Mouse (Mus musculus): ENCODE results near the gene Pou6f1. TPM values are rescaled to one million over a fixed set of nuclear protein-coding genes. Genes with fewer than 3 reads are reported as not detected.
"Not testable (repeated sequence)": the region's sequence is repeated elsewhere in the genome, so short reads cannot be mapped to it uniquely, and the experiment has no call there.

Pou6f1 gene
- total RNA-seq, 4 experiments from 2014 or later, result 119 to 151 (median 133) TPM

GRCm38 (mm10) chr15:100619200-100619599 is 19.4 kb upstream of the Pou6f1 start:
- no peak for DNase-seq (ENCODE audit: low spot score in 2 of 2)

GRCm38 (mm10) chr15:100616221-100616620 is 16.4 kb upstream of the Pou6f1 start:
- no peak for DNase-seq (ENCODE audit: low spot score in 2 of 2)

GRCm38 (mm10) chr15:100615825-100616220 is 16.0 kb upstream of the Pou6f1 start:
- peak; percentile 72 to 83 for DNase-seq (ENCODE audit: low spot score in 2 of 2)

- peak; percentile 93 to 98 for DNase-seq (ENCODE audit: low spot score in 2 of 2)
Observed at GRCm38 (mm10) chr15:100614996-100615824, 15.4 kb upstream of the Pou6f1 start, which contains the start of gene Dazap2. Dazap2 (plus strand) TSS chr15:100615349.

GRCm38 (mm10) chr15:100614218-100614995 is 14.6 kb upstream of the Pou6f1 start:
- no peak for DNase-seq (ENCODE audit: low spot score in 2 of 2)

- DNase-seq (ENCODE audit: low spot score in 2 of 2), result peak in 1 of 2 experiments; percentile 65
Observed at GRCm38 (mm10) chr15:100613584-100613983, 13.8 kb upstream of the Pou6f1 start.

GRCm38 (mm10) chr15:100612432-100612831 is 12.6 kb upstream of the Pou6f1 start:
- DNase-seq (ENCODE audit: low spot score in 2 of 2), result no peak

GRCm38 (mm10) chr15:100611951-100612350 is 12.2 kb upstream of the Pou6f1 start:
- no peak for DNase-seq (ENCODE audit: low spot score in 2 of 2)

- DNase-seq (ENCODE audit: low spot score in 2 of 2), result not testable (repeated sequence)
Observed at GRCm38 (mm10) chr15:100606677-100607076, 6.9 kb upstream of the Pou6f1 start.

GRCm38 (mm10) chr15:100601669-100602068 is 1.9 kb upstream of the Pou6f1 start:
- DNase-seq (ENCODE audit: low spot score in 2 of 2), result no peak

GRCm38 (mm10) chr15:100600696-100601272 is 1.0 kb upstream of the Pou6f1 start:
- no peak for DNase-seq (ENCODE audit: low spot score in 2 of 2)

GRCm38 (mm10) chr15:100600047-100600695 is 387 bp upstream of the Pou6f1 start:
- peak in 1 of 2 experiments; percentile 73 for DNase-seq (ENCODE audit: low spot score in 2 of 2)

GRCm38 (mm10) chr15:100598883-100599275 is 905 bp downstream of the Pou6f1 start:
- DNase-seq (ENCODE audit: low spot score in 2 of 2), result no peak

- no peak for DNase-seq (ENCODE audit: low spot score in 2 of 2)
Observed at GRCm38 (mm10) chr15:100598287-100598882, 1.4 kb downstream of the Pou6f1 start.

GRCm38 (mm10) chr15:100592817-100593216 is 7.0 kb downstream of the Pou6f1 start:
- no peak for DNase-seq (ENCODE audit: low spot score in 2 of 2)

- no peak for DNase-seq (ENCODE audit: low spot score in 2 of 2)
Observed at GRCm38 (mm10) chr15:100590436-100590835, 9.3 kb downstream of the Pou6f1 start.

- no peak for DNase-seq (ENCODE audit: low spot score in 2 of 2)
Observed at GRCm38 (mm10) chr15:100588297-100588696, 11.5 kb downstream of the Pou6f1 start.

GRCm38 (mm10) chr15:100587166-100587565 is 12.6 kb downstream of the Pou6f1 start:
- no peak for DNase-seq (ENCODE audit: low spot score in 2 of 2)

- DNase-seq (ENCODE audit: low spot score in 2 of 2), result no peak
Observed at GRCm38 (mm10) chr15:100585931-100586330, 13.9 kb downstream of the Pou6f1 start.

GRCm38 (mm10) chr15:100580108-100580507 is 19.7 kb downstream of the Pou6f1 start:
- DNase-seq (ENCODE audit: low spot score in 2 of 2), result no peak

- DNase-seq (ENCODE audit: low spot score in 2 of 2), result no peak
Observed at GRCm38 (mm10) chr15:100577972-100578371, 21.8 kb downstream of the Pou6f1 start.
